Mouse (Mus musculus) retina, postnatal 1 day (tissue): ENCODE measurements around the gene Tcerg1l.

Source experiments
- DNase-seq: peaks from one replicate; pipeline ENCODE4 v3.0.0-alpha.2; 2012

The Tcerg1l gene

DNA sequence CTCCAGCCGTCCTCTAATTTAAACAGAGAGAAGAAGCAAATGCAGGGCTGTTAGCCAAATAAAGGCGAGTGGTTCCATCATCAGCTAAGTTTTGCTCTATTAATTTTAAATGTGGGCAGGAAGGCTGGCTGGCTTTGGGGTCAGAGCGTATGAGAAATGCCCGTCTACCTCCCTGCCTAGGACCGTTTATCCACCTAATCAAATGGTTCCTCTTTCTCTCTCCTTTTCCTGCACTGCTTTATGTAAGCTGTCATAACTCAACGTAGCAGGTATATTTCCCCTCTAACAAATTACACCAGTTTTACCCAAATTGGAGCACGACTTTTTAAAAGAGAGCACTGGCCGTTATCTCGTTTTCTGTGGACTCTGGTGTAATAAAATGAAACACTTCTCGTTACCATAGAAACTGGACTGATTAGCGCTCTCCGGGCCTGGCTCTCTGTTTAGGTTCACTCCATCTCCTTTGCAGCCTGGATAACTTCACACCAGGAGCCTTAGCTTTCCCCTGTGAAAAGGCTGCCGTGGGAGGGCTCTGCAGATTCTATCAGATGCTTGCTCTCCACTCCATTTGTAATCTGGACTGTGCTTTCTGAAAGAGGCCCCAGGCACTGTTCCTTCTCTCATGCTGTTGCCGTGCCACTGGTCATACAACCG, 182.2 kb downstream of the Tcerg1l start:
- DNase-seq = peak; percentile 22

DNA sequence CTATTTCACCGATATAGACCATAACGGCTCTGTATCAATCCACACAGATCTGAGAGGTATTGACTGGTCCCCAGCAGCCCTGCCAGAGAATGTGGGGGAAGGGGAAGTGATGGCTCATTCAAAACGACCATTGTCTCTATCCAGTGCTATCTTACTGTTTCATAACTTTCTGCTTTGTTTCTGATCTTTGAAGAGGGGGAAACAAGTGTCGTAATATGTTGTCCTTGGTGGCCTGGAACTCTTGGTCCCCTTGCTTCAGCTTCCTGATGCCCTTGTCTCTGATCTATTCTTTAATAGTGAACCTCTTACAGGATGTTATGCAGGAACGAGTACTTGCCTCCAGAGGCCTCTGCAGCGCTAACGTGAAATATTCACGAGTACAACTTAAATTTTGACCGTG, 182.8 kb downstream of the Tcerg1l start:
- no peak for DNase-seq

DNA sequence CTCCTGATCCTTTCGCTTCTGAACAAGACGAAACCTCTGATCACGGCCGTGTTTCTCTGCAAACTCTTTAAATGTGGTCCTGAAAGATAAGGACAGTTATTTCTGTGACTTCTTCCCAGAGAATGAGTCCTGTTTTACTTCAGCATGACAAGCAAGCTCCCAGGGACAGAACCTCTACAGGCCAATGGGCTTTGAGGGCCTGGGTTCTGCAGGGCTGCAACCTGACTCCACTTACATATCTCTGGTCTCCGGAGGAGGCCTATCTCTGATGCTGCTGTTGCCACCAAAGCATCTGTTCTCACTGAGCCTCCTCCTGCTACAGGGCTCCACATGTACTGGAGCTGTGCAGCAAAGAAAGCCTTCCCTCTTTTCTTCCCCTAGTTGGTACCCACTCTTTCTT, 187.8 kb downstream of the Tcerg1l start:
- DNase-seq = no peak

DNA sequence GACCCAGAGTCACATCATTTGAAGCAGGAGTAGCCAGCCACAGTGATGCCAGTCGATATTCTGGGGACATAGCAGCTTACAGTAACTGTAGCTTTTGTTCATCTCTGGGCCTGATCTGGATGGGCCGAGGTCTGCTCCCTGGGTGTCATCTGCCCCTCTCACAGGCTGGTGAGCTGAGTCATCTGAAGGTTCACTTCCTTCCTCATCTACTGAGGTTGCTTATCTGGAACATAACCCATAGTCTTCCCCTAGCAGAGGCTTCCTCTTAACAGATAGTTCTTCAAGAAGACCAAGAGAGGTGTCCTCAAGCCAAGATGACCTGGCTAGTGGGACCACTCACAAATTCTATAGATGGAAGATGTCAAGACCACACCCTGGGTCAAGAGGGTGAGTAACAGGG, 192.4 kb downstream of the Tcerg1l start:
- no peak for DNase-seq

DNA sequence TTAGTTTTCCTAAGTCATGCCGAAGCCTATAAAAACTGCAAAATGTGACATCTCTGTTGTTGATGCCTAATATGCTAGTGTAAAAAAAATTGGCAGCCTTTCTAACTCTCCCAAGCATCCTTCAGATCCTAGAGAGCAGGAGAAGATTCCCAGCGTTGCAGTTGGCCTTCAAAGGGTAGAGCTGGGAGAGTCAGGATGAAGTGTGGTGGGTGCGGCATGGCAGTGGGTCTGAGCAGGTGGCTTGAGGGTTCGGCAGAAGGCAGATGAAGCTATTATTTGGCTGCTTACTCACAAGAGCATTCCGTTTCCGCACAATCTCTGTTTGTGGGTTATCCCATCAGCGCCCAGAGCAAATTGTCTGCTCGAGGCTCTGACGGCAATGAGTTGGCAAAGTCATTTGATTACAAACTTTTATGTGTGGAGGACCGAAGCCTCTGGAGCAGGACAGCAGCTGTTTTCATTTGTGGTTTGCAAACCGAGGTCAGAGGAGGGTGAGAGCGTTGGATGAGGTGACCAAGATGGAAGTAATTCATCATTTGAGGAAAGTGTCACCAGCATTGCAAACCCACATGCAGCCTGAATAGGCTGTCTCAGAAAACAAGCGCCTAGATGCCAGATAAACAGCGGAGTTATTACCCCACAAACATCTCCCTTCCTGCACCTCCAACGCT, 195.2 kb downstream of the Tcerg1l start:
- no peak for DNase-seq

DNA sequence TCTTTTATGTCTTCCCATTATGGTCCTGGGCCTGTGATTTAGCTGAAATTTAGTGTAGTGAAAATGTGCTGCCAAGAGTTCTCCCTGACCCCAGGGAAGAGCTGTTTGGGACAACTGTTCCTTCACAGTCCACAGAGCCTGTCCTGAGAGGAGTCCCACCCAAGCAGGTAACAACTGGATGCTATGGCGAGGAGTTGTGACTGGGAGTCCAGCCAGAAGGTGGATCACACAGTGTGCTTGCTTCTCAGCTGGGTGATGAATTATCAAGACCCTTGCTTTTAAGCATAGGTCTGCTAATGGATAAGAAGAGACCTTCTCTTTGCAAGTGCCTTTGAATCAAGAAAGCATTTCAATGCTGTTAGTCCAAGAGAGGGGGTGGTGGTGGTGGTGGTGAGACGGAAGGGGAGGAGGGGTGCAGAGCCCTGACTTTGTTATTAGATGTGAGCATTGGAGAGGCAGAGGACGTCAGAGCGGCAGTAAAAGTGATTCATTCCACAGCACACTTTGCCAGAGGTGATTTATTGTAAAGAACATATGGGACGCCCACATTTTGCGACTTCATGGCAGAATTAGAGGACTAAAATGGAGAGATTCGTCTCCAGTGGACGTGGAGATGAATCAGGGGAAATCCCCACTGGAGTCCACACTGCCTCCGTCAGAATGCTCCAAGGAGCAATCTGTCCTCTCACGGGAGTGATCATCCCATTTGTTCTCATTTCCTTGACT, 198.0 kb downstream of the Tcerg1l start:
- DNase-seq = no peak

DNA sequence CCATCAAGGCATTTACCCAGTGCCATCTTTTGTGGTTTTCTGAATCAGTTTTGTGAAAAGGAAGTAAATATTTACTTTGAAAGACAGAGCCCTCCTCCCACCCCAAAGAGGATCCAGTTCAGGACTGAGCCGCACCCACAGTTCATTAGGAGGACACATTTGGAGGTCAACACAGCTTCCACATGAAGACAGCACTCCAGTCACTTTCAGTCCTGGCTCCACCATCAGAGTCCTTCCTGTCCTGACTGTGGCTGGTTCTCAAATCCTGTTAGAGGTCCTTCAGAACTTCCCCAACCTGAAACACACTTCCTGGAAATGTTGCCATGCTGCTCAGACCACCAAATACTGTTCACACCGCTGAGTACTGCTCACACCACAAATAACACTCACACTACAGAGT, 201.4 kb downstream of the Tcerg1l start:
- no peak for DNase-seq

DNA sequence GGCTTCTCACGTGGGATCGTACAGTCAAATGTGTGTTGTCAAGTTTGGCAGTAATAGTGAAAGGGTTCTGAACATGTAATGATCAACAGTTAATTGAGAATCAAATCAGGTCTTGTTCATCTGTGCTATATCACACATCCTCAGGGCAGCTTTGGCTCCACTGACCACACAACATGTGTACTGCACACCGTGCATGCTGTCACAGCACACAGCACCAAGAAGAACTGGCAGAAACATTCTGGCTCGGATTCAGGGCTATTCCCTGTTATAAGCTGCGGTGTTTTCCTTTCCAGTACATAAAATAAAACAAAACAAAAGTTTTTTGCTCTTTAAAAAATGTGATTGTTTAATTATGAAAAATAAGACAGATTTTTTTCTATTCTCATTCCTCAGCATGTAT, 213.3 kb downstream of the Tcerg1l start:
- no peak for DNase-seq

DNA sequence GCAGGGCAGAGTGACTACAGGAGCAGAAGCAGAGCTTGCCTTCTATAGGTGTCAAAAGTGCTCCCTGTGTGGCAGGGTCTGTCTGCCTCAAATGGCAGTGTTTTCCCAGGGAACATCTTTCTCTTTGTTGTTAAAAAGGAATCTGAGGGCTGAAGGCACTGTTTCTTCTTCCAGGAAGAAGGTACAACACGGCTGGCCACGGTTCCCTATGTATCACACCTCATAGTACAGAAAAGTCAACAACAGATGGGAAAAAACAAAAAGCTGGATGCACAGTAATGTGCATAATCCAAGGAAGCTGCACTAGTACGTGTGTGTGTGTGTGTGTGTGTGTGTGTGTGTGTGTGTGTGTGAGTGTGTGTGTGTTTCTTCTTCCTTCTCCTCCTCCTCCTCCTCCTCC, 215.3 kb downstream of the Tcerg1l start:
- no peak for DNase-seq

DNA sequence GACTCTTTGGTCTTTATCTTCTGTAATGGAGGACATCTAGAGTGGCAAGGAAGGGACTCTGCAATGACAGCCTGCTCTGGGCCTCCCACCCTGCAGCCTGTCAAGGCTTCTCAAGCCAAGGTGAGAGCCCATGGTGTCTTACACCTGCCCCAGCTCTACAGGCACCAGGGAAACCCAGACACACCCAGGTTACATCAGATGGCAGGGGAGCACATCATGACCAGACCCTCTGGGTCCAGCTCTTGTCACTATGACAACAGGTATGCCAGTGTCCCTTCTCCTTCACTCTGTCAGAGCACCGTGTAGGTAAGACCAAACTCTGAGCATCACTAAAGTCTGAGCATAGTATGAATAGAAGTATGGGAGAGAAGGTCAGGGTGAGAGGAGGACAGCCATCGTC, 218.9 kb downstream of the Tcerg1l start:
- no peak for DNase-seq

DNA sequence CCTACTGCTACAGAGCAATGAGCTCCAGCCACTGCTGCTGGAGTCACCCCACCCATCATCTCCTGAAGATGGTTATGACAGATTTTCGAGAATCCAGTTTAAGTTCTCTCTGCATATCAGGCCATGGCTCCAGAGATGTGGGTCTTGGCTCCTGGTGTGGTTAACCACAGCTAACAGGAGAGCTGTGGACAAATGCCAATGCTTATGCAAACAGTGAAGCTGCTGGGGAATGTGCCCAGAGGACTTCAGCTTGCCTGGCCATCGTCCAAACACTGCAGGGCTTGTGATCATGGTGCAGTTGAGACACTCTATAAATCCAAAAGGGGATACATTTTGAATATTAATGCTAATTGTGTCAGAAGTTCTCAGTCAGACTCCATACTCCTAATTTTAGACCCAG, 221.5 kb downstream of the Tcerg1l start:
- no peak for DNase-seq

DNA sequence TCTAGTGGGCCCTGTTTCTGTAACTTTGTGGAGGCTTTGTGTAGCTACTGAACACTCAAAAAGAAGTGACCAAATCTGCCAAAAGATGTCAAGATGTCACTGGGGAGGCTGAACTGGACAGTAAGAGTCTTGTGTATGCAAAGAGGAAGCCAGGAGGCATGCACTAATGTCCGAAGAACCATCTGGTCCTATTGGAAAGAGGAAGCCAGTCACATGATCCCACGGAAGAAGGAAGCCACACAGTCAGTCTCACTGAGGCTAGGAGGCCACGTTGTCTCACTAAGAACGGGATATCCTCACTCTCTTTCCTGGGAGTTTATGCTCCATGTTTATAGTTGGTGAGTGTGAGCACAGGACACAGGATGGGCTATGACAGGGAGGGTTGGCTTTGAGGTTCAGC, 227.1 kb downstream of the Tcerg1l start:
- no peak for DNase-seq
